Mouse (Mus musculus) thymus, postnatal 10 days (tissue): Measurements from ENCODE around the gene 2310061I04Rik.
A peak's percentile ranks its signal among the peaks of the same experiment; 100 is the strongest.
"Not testable (repeated sequence)": the region's sequence is repeated elsewhere in the genome, so short reads cannot be mapped to it uniquely, and the experiment has no call there.

Experiments used
- DNase-seq, 2 experiments: peaks; one replicate each; pipeline ENCODE4 v3.0.0; 2021; ENCODE audit warnings: low spot score in 2 of 2

Gene 2310061I04Rik

GRCm38 (mm10) chr17:35896781-35897643 lies at the start of gene 2310061I04Rik:
2310061I04Rik (minus strand) TSS chr17:35897431.
- peak; percentile 85 to 93 for DNase-seq

GRCm38 (mm10) chr17:35939941-35940340 lies 42.7 kb upstream of the 2310061I04Rik start:
- DNase-seq, result no peak

- no peak for DNase-seq
These were observed 41.9 kb upstream of the 2310061I04Rik start for GRCm38 (mm10) chr17:35939108-35939507.

- peak; percentile 40 to 61 for DNase-seq
These were observed 40.6 kb upstream of the 2310061I04Rik start for GRCm38 (mm10) chr17:35937700-35938348.

GRCm38 (mm10) chr17:35935763-35936162 lies 38.5 kb upstream of the 2310061I04Rik start:
- not testable (repeated sequence) for DNase-seq

GRCm38 (mm10) chr17:35932608-35933007 lies 35.4 kb upstream of the 2310061I04Rik start:
- DNase-seq, result no peak

GRCm38 (mm10) chr17:35930627-35931026 lies 33.4 kb upstream of the 2310061I04Rik start:
- no peak for DNase-seq

GRCm38 (mm10) chr17:35929534-35929933 lies 32.3 kb upstream of the 2310061I04Rik start:
- DNase-seq, result no peak

GRCm38 (mm10) chr17:35927471-35927870 lies 30.2 kb upstream of the 2310061I04Rik start:
- DNase-seq, result no peak

- DNase-seq, result no peak
These were observed 26.1 kb upstream of the 2310061I04Rik start for GRCm38 (mm10) chr17:35923281-35923680.

GRCm38 (mm10) chr17:35922566-35922965 lies 25.3 kb upstream of the 2310061I04Rik start:
- no peak for DNase-seq

GRCm38 (mm10) chr17:35921710-35922109 lies 24.5 kb upstream of the 2310061I04Rik start:
- DNase-seq, result no peak

- DNase-seq, result peak in 1 of 2 experiments; percentile 38
These were observed 23.8 kb upstream of the 2310061I04Rik start for GRCm38 (mm10) chr17:35920862-35921562.

GRCm38 (mm10) chr17:35920384-35920783 lies 23.2 kb upstream of the 2310061I04Rik start:
- DNase-seq, result no peak

GRCm38 (mm10) chr17:35919864-35920301 lies 22.7 kb upstream of the 2310061I04Rik start:
- no peak for DNase-seq

GRCm38 (mm10) chr17:35919060-35919715 lies 22.0 kb upstream of the 2310061I04Rik start:
- peak; percentile 96 to 98 for DNase-seq

- DNase-seq, result peak in 1 of 2 experiments; percentile 32
These were observed 21.2 kb upstream of the 2310061I04Rik start for GRCm38 (mm10) chr17:35918276-35919059.

- peak; percentile 33 to 34 for DNase-seq
These were observed 20.4 kb upstream of the 2310061I04Rik start for GRCm38 (mm10) chr17:35917463-35918251.

GRCm38 (mm10) chr17:35917143-35917462 lies 19.9 kb upstream of the 2310061I04Rik start:
- peak; percentile 36 to 51 for DNase-seq
